Mouse (Mus musculus) mesoderm, embryonic 11.5 days (tissue): ENCODE measurements around the gene Mrpl32.
A peak's percentile ranks its signal among the peaks of the same experiment; 100 is the strongest.

Source experiments
- DNase-seq: peaks from one replicate; pipeline ENCODE4 v3.0.0-alpha.2; 2012; ENCODE audit warnings: low read depth, low spot score

The Mrpl32 gene

DNA sequence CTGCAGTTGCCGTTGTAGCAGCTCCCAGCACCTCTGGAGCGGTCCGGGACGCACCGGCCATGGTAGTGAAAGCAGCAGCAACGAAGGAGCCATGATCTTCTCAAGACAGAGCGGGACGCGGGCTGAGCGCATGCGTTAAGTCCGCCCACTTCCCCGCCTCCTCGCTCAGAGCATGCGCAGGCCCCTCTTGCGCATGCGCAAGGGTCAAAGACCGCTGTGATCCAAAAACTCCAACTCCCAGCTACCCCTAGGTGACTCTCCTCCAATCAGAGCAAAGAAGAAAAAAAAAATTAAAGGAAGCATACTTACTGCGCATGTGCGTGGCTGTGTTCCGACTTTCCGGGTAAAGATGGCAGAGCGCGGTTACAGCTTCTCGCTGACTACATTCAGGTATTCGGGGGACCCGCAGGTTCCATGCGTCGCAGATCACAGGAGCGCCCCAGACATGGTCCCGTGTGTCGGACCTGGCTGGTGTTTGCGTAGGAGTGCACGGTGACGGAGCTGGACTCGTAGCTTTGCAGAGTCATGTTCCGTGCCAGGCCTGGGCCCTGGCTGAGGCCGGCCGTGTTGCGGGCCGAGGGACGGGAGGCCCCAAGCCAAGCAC lies at the start of gene Mrpl32, which contains the start of gene Psma2:
Mrpl32 (minus strand) TSS at position 240 of the 604 bp plus-strand sequence.
Psma2 (plus strand) TSS at position 315 of the 604 bp plus-strand sequence.
- DNase-seq, result peak; percentile 100

DNA sequence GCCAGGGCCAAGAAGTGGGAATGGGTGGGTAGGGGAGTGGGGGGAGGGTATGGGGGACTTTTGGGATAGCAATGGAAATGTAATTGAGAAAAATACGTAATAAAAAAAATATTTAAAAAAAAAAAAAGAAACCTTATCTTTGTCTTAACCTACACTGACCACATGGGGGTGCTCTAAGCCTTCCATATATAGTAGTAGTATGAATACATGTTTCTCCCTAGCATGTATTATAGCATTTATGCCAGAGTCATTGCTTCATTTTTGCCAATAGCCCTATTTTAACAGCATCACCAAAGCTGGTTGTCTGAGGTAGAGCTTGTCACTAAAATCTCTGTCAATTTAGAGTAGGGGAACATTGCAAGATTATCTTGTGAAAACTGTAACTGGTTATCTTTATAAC lies 36.3 kb upstream of the Mrpl32 start:
- DNase-seq, result peak; percentile 56

GRCm38 (mm10) chr13:14639998-14640397 lies 27.0 kb upstream of the Mrpl32 start:
- DNase-seq, result no peak

DNA sequence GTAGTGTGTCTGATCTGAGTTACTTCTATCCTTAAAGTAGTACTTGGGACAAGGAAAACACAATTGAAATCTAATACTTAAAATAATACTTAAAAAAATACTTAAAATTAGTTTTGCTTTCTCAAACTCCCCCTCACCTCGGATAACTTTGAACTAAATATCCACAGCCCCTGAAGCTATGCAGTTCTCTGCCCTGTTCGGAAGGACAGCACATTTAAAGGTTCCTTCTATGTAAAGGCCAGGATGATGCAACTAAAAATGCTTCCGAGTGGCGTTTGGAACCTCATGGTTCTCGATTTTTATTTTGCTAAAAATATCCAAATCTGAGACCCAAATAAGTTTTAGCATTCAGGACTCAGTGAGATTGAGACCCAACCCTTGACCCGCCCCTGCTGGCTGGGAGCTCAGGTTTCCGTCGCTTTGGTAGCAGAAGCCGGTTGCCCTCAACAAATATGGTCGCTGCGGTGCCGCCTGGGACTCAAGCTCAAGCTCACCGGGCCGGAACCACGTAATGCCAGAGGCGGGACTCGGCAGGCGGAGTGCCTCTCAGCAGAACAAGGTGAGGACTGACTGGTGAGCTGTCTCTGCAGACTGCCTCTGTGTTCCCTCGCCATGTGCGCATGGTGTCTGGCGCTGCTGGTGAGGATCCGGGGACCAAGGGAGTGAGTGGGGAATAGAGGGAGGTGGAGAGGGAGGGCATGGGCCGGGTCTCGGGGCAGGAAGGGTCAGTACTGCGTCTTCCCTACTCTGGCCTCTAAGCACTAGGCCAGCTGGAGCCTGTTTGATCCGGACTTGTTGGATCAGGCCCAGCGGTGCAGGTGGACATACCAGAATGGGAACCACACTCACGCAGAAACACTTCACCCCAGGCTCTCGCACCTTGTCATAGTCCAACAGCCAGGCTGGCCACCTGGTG lies 17.0 kb upstream of the Mrpl32 start, which contains the start of gene AW209491:
AW209491 (plus strand) TSS at position 429 of the 916 bp plus-strand sequence.
- DNase-seq, result peak; percentile 93

DNA sequence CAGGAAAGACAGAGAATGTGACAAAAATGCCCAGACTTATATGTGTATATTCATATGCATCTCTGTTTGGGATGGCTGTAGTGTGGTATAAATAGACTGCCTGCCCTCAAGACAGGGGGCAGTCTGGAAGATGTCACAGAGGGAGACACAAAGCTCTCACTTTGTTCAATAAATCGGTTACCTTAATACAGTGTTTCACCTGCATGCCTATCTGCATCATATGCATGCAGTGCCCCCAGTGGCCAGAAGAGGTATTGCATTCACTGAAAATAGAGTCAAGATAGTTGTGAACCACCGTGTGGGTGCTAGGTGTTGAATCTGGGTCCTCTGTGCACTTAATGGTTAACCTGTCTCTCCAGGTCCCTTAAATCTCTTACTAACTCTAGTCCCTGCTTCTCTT lies 5.8 kb upstream of the Mrpl32 start:
- DNase-seq, result peak; percentile 70

GRCm38 (mm10) chr13:14613553-14613952 lies 588 bp upstream of the Mrpl32 start:
- peak; percentile 6 for DNase-seq

- DNase-seq, result no peak
Observed at GRCm38 (mm10) chr13:14612463-14612862, 502 bp downstream of the Mrpl32 start.

DNA sequence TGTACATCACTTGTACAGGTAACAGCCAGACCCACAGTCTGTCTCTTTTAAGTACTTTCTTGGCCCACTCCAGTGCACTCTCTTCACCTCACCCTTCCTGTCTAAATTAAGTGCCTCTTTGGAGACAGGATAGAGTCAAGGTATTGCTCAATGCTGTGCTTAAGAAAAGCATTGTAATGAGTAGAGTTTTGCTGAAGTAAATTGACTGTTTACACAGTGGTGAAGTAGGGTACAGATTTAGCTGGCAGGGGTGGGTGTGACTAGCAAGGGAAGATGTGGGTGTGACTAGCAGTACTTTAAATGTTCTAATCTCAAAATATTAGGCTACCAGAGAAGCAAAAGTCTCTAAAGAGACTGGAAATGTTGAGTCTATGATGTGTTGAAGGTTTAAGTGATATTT lies 5.3 kb downstream of the Mrpl32 start:
- no peak for DNase-seq

DNA sequence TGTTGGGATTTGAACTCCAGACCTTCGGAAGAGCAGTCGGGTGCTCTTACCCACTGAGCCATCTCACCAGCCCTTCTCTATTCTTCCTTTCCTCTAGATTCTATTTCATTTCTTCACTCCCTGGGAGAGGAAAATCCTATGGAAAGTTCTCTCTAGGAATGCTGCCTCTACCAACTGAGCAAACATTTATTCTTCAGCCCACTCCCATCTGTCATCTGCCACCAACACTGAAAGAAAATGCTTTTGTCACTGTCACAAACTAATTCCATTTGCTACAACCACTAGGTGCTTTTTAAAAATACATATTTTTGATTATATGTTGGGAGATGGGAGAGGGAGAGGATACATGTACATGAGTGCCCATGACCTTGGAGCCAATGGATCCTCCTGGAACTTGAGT lies 10.2 kb downstream of the Mrpl32 start:
- DNase-seq, result no peak

DNA sequence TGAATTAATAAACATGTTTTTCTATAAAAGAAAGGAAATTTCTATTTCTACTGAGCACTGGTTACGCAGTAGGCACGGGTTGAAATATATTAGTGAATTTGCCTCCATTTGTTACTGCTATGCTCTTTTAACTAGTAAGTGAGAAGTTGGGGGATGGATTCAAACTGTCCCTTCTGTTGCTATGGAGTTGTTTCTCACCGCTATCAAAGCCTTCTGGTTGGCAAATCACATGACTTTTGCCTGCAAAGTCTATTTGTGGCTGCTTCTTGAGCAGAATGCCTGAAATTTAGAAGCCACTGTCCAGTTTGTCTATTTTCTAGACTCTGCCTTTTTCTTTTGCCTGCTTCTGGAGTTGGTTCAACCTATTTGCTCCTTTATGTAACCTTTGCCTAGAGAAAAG lies 32.6 kb downstream of the Mrpl32 start:
- DNase-seq, result no peak

GRCm38 (mm10) chr13:14574128-14574527 lies 38.8 kb downstream of the Mrpl32 start:
- DNase-seq, result no peak

GRCm38 (mm10) chr13:14561336-14561735 lies 51.6 kb downstream of the Mrpl32 start:
- no peak for DNase-seq
